Mouse (Mus musculus): Measurements from ENCODE around the gene Dennd1a. TPM values are rescaled to one million over a fixed set of nuclear protein-coding genes. Genes with fewer than 3 reads are reported as not detected.

Gene Dennd1a
- polyA plus RNA-seq, 1 experiment from 2014 or later = 3.8 TPM

DNA sequence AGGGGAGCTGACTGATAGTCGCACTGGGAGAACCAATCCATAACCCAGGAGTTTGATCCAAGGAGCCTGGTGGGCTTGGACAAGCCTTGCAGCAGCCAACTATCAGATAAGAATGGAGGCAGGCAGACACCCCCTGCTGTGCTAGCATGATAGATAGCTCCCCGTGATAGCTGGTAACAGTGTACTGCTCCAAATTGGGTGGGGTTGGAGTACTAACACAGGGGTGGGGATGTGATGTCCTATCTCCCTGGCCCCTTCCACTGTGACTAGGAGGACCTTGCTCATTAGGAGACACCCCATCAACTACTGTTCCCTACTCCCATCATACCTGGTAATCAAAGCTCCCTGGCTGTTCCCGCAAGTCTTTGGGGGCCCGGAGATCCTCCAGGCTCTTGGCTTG, 485.5 kb downstream of the Dennd1a start:
- WGBS (ENCODE audit: insufficient replicate concordance) = 80% methylated on average over 4 of the region's 4 CpGs
- no peaks in the 10 kb centered on the region for H3K9me3 ChIP-seq (ENCODE audit: low read length)
- no peak for ATAC-seq

DNA sequence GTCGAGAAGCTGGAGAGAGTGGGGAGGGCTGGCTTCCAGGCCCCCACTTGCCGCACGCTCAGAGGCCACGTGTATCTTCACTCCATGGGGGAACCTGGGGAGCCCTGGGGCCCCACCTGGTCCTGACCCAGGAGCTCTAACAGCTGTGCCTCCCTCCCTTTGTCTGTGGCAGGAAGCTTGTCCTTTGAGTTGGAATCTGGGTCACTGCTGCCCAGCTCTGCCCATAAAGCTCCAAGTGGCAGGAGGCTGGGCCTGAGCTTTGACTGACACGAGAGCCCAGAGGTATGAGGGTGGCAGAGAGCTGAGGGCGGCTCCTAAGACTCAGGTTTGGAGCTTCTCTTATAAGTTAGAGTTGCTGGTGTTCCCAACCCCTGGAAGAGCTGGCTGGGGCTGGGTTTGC, 488.1 kb downstream of the Dennd1a start:
- H3K4me3 ChIP-seq (ENCODE audit: low read depth, low read length) = no peak overlapping the region
- H3K27me3 ChIP-seq (ENCODE audit: insufficient read depth, low read length) = 0 out of 2 replicates have a peak, but pooled peaks cover 4% of the 10 kb centered on the region
- H3K4me2 ChIP-seq (ENCODE audit: low read depth, low read length) = no peak overlapping the region
- ATAC-seq (no peak), DNase-seq (no peak)
- H3K4me1 ChIP-seq (ENCODE audit: insufficient read depth) = no peaks in the 10 kb centered on the region
- 0 out of 2 replicates have a peak, but pooled peaks cover 3% of the 10 kb centered on the region for H3K36me3 ChIP-seq (replicated peaks; ENCODE audit: insufficient read depth, low read length)
- H3K9me3 ChIP-seq (ENCODE audit: low read length) = no peaks in the 10 kb centered on the region
- H3K9ac ChIP-seq (replicated peaks) = no peak overlapping the region
- H3K27ac ChIP-seq (ENCODE audit: low read depth) = no peak overlapping the region
- 68% methylated on average over 6 of the region's 6 CpGs for WGBS (ENCODE audit: insufficient replicate concordance)
- TF ChIP-seq CTCF (IDR thresholded peaks at IDR 0.05; ENCODE audit: low read depth) (no peak), EP300 (IDR thresholded peaks at IDR 0.05; ENCODE audit: low read depth) (no peak)

More for the DNA sequence above, 485.5 kb downstream of the Dennd1a start:
- Histone ChIP-seq H3K4me2 (ENCODE audit: low read depth, low read length) (no peak overlapping the region), H3K36me3 (replicated peaks; ENCODE audit: insufficient read depth, low read length) (0 out of 2 replicates have a peak, but pooled peaks cover 8% of the 10 kb centered on the region), H3K4me3 (ENCODE audit: low read depth, low read length) (no peak overlapping the region), H3K27ac (ENCODE audit: low read depth) (no peak overlapping the region), H3K9ac (replicated peaks) (no peak overlapping the region), H3K4me1 (ENCODE audit: insufficient read depth) (no peaks in the 10 kb centered on the region), H3K27me3 (ENCODE audit: insufficient read depth, low read length) (no peaks in the 10 kb centered on the region)
- no peak for TF ChIP-seq EP300 (IDR thresholded peaks at IDR 0.05; ENCODE audit: low read depth)
- no peak for TF ChIP-seq CTCF (IDR thresholded peaks at IDR 0.05; ENCODE audit: low read depth)
- DNase-seq = no peak

DNA sequence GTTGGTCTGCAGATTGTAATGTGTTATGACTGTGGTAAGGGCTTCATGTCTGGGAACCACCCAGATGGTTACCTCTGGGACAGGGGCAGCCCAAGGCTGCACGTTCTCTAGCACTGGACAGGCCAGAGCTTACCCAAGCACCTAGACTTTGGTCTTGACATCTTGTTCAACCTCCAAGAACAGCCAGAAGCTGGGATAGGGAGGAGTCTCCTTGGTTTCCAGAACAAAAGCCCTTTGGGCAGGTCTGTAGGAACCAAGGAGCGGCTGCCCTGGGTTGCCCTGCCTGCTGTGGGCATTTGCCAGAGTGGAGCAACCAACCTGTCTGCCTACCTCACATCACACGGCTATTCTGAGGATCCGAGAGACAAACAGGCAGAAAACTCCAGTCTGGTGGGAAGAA, 490.1 kb downstream of the Dennd1a start:
- no peak for ATAC-seq
- 73% methylated on average over 4 of the region's 4 CpGs for WGBS (ENCODE audit: insufficient replicate concordance)
- no peak overlapping the region for H3K4me3 ChIP-seq (ENCODE audit: low read depth, low read length)
- peaks cover 19% of the 10 kb centered on the region for H3K27me3 ChIP-seq (ENCODE audit: insufficient read depth, low read length)
- no peak overlapping the region for H3K4me2 ChIP-seq (ENCODE audit: low read depth, low read length)
- no peak for DNase-seq
- 0 out of 2 replicates have a peak, but pooled peaks cover 2% of the 10 kb centered on the region for H3K36me3 ChIP-seq (replicated peaks; ENCODE audit: insufficient read depth, low read length)
- H3K4me1 ChIP-seq (ENCODE audit: insufficient read depth) = no peaks in the 10 kb centered on the region
- H3K9me3 ChIP-seq (ENCODE audit: low read length) = no peaks in the 10 kb centered on the region
- TF ChIP-seq EP300 (IDR thresholded peaks at IDR 0.05; ENCODE audit: low read depth) (no peak), CTCF (IDR thresholded peaks at IDR 0.05; ENCODE audit: low read depth) (no peak)
- H3K9ac ChIP-seq (replicated peaks) = no peak overlapping the region
- no peak overlapping the region for H3K27ac ChIP-seq (ENCODE audit: low read depth)

DNA sequence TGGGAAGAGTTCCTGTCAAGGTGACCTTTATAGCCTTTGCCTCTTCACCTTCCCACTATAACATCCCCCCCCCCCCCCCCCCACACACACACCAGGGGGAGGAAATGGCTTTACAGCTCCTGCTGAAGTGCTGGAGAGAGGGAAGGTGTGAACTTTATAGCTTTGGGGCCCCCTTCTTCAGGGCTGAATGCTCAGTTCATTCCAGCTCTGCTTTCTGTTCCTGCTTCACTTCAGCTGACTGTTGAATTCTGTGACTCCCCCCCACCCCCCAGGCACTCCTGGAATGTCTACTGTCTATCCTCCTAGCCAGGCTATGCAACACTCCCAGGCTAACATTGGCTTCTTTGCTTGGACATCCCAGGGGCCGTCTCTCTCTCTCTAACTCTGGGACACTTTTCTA, 491.2 kb downstream of the Dennd1a start:
- ATAC-seq (no peak), DNase-seq (no peak)
- TF ChIP-seq CTCF (IDR thresholded peaks at IDR 0.05; ENCODE audit: low read depth) (no peak), EP300 (IDR thresholded peaks at IDR 0.05; ENCODE audit: low read depth) (no peak)
- Histone ChIP-seq H3K27ac (ENCODE audit: low read depth) (no peak overlapping the region), H3K4me3 (ENCODE audit: low read depth, low read length) (no peak overlapping the region), H3K4me2 (ENCODE audit: low read depth, low read length) (no peak overlapping the region), H3K27me3 (ENCODE audit: insufficient read depth, low read length) (peaks cover 19% of the 10 kb centered on the region), H3K9me3 (ENCODE audit: low read length) (no peaks in the 10 kb centered on the region), H3K9ac (replicated peaks) (no peak overlapping the region), H3K4me1 (ENCODE audit: insufficient read depth) (no peaks in the 10 kb centered on the region), H3K36me3 (replicated peaks; ENCODE audit: insufficient read depth, low read length) (no peaks in the 10 kb centered on the region)
- WGBS (ENCODE audit: insufficient replicate concordance) = 42% methylated on average over 1 of the region's 1 CpGs

DNA sequence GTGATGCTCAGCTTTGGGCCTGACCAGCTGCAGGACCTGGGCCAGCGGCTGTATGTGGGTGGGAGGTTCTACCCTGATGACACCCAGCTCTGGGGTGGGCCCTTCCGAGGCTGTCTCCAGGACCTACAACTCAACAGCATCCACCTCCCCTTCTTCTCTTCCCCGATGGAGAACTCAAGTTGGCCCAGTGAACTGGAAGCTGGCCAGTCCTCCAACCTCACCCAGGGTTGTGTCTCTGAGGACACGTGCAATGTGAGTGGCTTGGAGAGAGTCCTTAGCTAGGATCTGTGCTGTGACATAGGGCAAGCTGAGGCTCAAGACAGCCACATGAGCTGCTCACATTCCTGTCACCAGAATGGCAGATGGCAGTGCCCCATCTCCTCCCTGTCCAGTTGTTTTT, 495.9 kb downstream of the Dennd1a start:
- peaks cover 24% of the 10 kb centered on the region for H3K27me3 ChIP-seq (ENCODE audit: insufficient read depth, low read length)
- 80% methylated on average over 4 of the region's 4 CpGs for WGBS (ENCODE audit: insufficient replicate concordance)
- no peaks in the 10 kb centered on the region for H3K9me3 ChIP-seq (ENCODE audit: low read length)
- DNase-seq = no peak
- no peak for TF ChIP-seq CTCF (IDR thresholded peaks at IDR 0.05; ENCODE audit: low read depth)
- TF ChIP-seq EP300 (IDR thresholded peaks at IDR 0.05; ENCODE audit: low read depth) = no peak
- H3K4me3 ChIP-seq (ENCODE audit: low read depth, low read length) = no peak overlapping the region
- H3K4me1 ChIP-seq (ENCODE audit: insufficient read depth) = no peaks in the 10 kb centered on the region
- H3K27ac ChIP-seq (ENCODE audit: low read depth) = no peak overlapping the region
- no peaks in the 10 kb centered on the region for H3K36me3 ChIP-seq (replicated peaks; ENCODE audit: insufficient read depth, low read length)
- ATAC-seq = no peak
- no peak overlapping the region for H3K4me2 ChIP-seq (ENCODE audit: low read depth, low read length)
- no peak overlapping the region for H3K9ac ChIP-seq (replicated peaks)

DNA sequence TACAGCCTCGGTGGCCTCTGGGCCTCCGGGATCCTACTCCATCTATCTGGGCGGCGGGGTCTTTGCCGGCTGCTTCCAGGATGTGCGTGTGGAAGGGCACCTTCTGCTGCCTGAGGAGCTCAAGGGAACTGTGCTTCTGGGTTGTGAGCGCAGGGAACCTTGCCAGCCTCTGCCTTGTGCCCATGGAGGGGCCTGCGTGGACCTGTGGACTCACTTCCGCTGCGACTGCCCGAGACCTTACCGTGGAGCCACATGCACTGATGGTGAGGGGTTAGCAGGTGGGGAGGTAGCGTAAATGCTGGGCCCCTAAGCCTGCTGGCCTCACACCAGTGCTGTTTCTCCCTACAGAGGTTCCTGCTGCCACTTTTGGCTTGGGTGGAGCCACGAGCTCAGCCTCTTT, 496.5 kb downstream of the Dennd1a start:
- no peak overlapping the region for H3K4me3 ChIP-seq (ENCODE audit: low read depth, low read length)
- no peak for TF ChIP-seq CTCF (IDR thresholded peaks at IDR 0.05; ENCODE audit: low read depth)
- TF ChIP-seq EP300 (IDR thresholded peaks at IDR 0.05; ENCODE audit: low read depth) = no peak
- no peak for DNase-seq
- no peak for ATAC-seq
- no peak overlapping the region for H3K9ac ChIP-seq (replicated peaks)
- 86% methylated on average over 14 of the region's 14 CpGs for WGBS (ENCODE audit: insufficient replicate concordance)
- H3K27me3 ChIP-seq (ENCODE audit: insufficient read depth, low read length) = peaks cover 30% of the 10 kb centered on the region
- H3K27ac ChIP-seq (ENCODE audit: low read depth) = no peak overlapping the region
- no peak overlapping the region for H3K4me2 ChIP-seq (ENCODE audit: low read depth, low read length)
- no peaks in the 10 kb centered on the region for H3K4me1 ChIP-seq (ENCODE audit: insufficient read depth)
- H3K9me3 ChIP-seq (ENCODE audit: low read length) = no peaks in the 10 kb centered on the region
- no peaks in the 10 kb centered on the region for H3K36me3 ChIP-seq (replicated peaks; ENCODE audit: insufficient read depth, low read length)

DNA sequence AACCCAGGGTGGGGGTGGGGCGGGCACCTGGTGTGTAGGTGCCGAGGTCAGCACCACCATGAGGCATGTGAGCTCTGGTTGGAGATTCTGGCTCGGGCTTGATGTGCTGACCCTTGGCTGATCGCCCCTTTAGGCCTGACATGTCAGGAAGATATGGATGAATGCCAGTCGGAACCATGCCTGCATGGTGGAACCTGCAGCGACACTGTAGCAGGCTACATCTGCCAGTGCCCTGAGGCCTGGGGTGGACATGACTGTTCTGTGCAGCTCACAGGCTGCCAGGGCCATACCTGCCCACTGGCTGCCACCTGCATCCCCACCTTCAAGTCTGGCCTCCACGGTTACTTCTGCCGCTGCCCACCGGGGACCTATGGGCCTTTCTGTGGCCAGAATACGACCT, 497.2 kb downstream of the Dennd1a start:
- no peak for ATAC-seq
- no peak for DNase-seq
- H3K9ac ChIP-seq (replicated peaks) = no peak overlapping the region
- no peak overlapping the region for H3K4me2 ChIP-seq (ENCODE audit: low read depth, low read length)
- H3K9me3 ChIP-seq (ENCODE audit: low read length) = no peaks in the 10 kb centered on the region
- H3K4me3 ChIP-seq (ENCODE audit: low read depth, low read length) = no peak overlapping the region
- no peaks in the 10 kb centered on the region for H3K4me1 ChIP-seq (ENCODE audit: insufficient read depth)
- TF ChIP-seq CTCF (IDR thresholded peaks at IDR 0.05; ENCODE audit: low read depth) (no peak), EP300 (IDR thresholded peaks at IDR 0.05; ENCODE audit: low read depth) (no peak)
- WGBS (ENCODE audit: insufficient replicate concordance) = 84% methylated on average over 10 of the region's 10 CpGs
- H3K27ac ChIP-seq (ENCODE audit: low read depth) = no peak overlapping the region
- peaks cover 33% of the 10 kb centered on the region for H3K27me3 ChIP-seq (ENCODE audit: insufficient read depth, low read length)
- H3K36me3 ChIP-seq (replicated peaks; ENCODE audit: insufficient read depth, low read length) = no peaks in the 10 kb centered on the region

All from liver, postnatal 0 days (tissue).